Mouse (Mus musculus) liver, postnatal 0 days (tissue): ENCODE results near the gene Ubtf. TPM values are rescaled to one million over a fixed set of nuclear protein-coding genes. Genes with fewer than 3 reads are reported as not detected.
A peak's percentile ranks its signal among the peaks of the same experiment; 100 is the strongest.

Experiments used
- ATAC-seq: fragments of 200-750 bp; cut with Nextera tagmentation; 2 replicates; pipeline ENCODE4 v1.8.0; 2017; ENCODE audit warnings: mild to moderate bottlenecking, moderate library complexity
- DNase-seq: peaks from one replicate; pipeline ENCODE4 v3.0.0-alpha.2; 2016
- H3K27ac ChIP-seq: fragments of 300-500 bp; sonication (generic); 2 replicates; pipeline ENCODE4 v1.5.1; 2014; ENCODE audit warnings: antibody characterized with exemption, moderate library complexity, mild to moderate bottlenecking, low read depth
- H3K27me3 ChIP-seq: fragments of 300-500 bp; sonication (generic); 2 replicates; pipeline ENCODE4 v1.6.1; 2014; ENCODE audit warnings: low read length, control low read depth, mixed read lengths; ENCODE audit not compliant: insufficient read depth
- H3K36me3 ChIP-seq: fragments of 300-500 bp; sonication (generic); replicated peaks from 2 replicates; pipeline ENCODE4 v1.6.1; 2014; ENCODE audit warnings: mild to moderate bottlenecking, control low read depth, low read length, moderate library complexity, mixed read lengths; ENCODE audit not compliant: insufficient read depth
- H3K4me1 ChIP-seq: fragments of 300-500 bp; sonication (generic); 2 replicates; pipeline ENCODE4 v1.6.1; 2014; ENCODE audit warnings: antibody characterized with exemption, mild to moderate bottlenecking, control low read depth; ENCODE audit not compliant: insufficient read depth
- H3K4me2 ChIP-seq: fragments of 300-500 bp; sonication (generic); 2 replicates; pipeline ENCODE4 v1.6.1; 2014; ENCODE audit warnings: low read depth, mild to moderate bottlenecking, low read length, moderate library complexity, mixed read lengths
- H3K4me3 ChIP-seq: fragments of 300-500 bp; sonication (generic); 2 replicates; pipeline ENCODE4 v1.5.1; 2014; ENCODE audit warnings: low read depth, low read length
- H3K9ac ChIP-seq: fragments of 300-500 bp; sonication (generic); replicated peaks from 2 replicates; pipeline ENCODE4 v1.6.1; 2014; ENCODE audit warnings: mild to moderate bottlenecking, moderate library complexity
- H3K9me3 ChIP-seq: fragments of 300-500 bp; sonication (generic); 2 replicates; pipeline ENCODE4 v1.6.1; 2016; ENCODE audit warnings: mild to moderate bottlenecking, control low read depth, low read length, mixed read lengths
- CTCF ChIP-seq: sonication (generic); IDR thresholded peaks from 2 replicates; pipeline ENCODE4 v1.5.1; 2016; ENCODE audit warnings: antibody characterized with exemption, low read depth
- EP300 ChIP-seq: IDR thresholded peaks from 2 replicates; pipeline ENCODE4 v1.6.1; 2016; ENCODE audit warnings: antibody characterized with exemption, low read depth, mild to moderate bottlenecking
- WGBS: fragments of 180-500 bp; shearing (Covaris S2); extraction: QIAGEN DNeasy Blood & Tissue Kit; methylation state at CpG from one replicate; pipeline ENCODE4 v1.1.7; 2014; ENCODE audit not compliant: insufficient replicate concordance; 5-methylcytosine and 5-hydroxymethylcytosine counted together
- polyA plus RNA-seq: library from polyadenylated mRNA; unstranded; fragments of >200 nt; fragmentation: Nextera tagmentation; extraction: Ambion mirVana; gene quantifications from 2 replicates; pipeline ENCODE4 v1.2.1, GENCODE M21; 2015

The Ubtf gene
- polyA plus RNA-seq, 1 experiment from 2014 or later: 32.5 TPM

GRCm38 (mm10) chr11:102327839-102328238 is 8.3 kb upstream of the Ubtf start:
- H3K4me3 ChIP-seq: no peak overlapping the region
- no peaks in the 10 kb centered on the region for H3K4me1 ChIP-seq
- H3K4me2 ChIP-seq: no peak overlapping the region
- WGBS: 80% methylated on average over 7 of the region's 7 CpGs
- H3K9me3 ChIP-seq: no peaks in the 10 kb centered on the region
- H3K9ac ChIP-seq: no peak overlapping the region
- no peaks in the 10 kb centered on the region; the same call in 1 of the 2 replicates for H3K27me3 ChIP-seq
- TF ChIP-seq CTCF: no peak
- TF ChIP-seq EP300: no peak
- DNase-seq (no peak), ATAC-seq (no peak)
- no peak overlapping the region for H3K27ac ChIP-seq
- no peaks in the 10 kb centered on the region for H3K36me3 ChIP-seq

GRCm38 (mm10) chr11:102327250-102327649 is 7.7 kb upstream of the Ubtf start:
- 62% methylated on average over 5 of the region's 5 CpGs for WGBS
- no peak for ATAC-seq

GRCm38 (mm10) chr11:102323516-102323915 is 4.0 kb upstream of the Ubtf start:
- no peak overlapping the region for H3K9ac ChIP-seq
- 70% methylated on average over 1 of the region's 1 CpGs for WGBS
- no peak overlapping the region for H3K27ac ChIP-seq
- H3K36me3 ChIP-seq: no peaks in the 10 kb centered on the region
- no peaks in the 10 kb centered on the region; the same call in 1 of the 2 replicates for H3K27me3 ChIP-seq
- no peak for DNase-seq
- TF ChIP-seq CTCF (no peak), EP300 (no peak)
- no peaks in the 10 kb centered on the region for H3K9me3 ChIP-seq
- H3K4me1 ChIP-seq: peaks cover 8% of the 10 kb centered on the region
- no peak overlapping the region for H3K4me2 ChIP-seq
- no peak overlapping the region for H3K4me3 ChIP-seq
- ATAC-seq: no peak

More at GRCm38 (mm10) chr11:102327250-102327649, 7.7 kb upstream of the Ubtf start:
- TF ChIP-seq CTCF (no peak), EP300 (no peak)
- Histone ChIP-seq H3K9ac (no peak overlapping the region), H3K4me1 (no peaks in the 10 kb centered on the region), H3K27ac (no peak overlapping the region), H3K27me3 (no peaks in the 10 kb centered on the region; the same call in 1 of the 2 replicates), H3K4me3 (no peak overlapping the region), H3K36me3 (no peaks in the 10 kb centered on the region), H3K4me2 (no peak overlapping the region), H3K9me3 (no peaks in the 10 kb centered on the region)
- no peak for DNase-seq

- peaks cover 8% of the 10 kb centered on the region for H3K4me1 ChIP-seq
- no peak overlapping the region for H3K27ac ChIP-seq
- 79% methylated on average over 6 of the region's 6 CpGs for WGBS
- no peaks in the 10 kb centered on the region; the same call in 1 of the 2 replicates for H3K27me3 ChIP-seq
- no peak overlapping the region for H3K9ac ChIP-seq
- H3K9me3 ChIP-seq: no peaks in the 10 kb centered on the region
- TF ChIP-seq EP300: no peak
- no peak for TF ChIP-seq CTCF
- H3K36me3 ChIP-seq: no peaks in the 10 kb centered on the region
- no peak for DNase-seq
- H3K4me2 ChIP-seq: no peak overlapping the region
- H3K4me3 ChIP-seq: no peak overlapping the region
- ATAC-seq: no peak
These were observed 2.4 kb upstream of the Ubtf start for GRCm38 (mm10) chr11:102321931-102322330.

GRCm38 (mm10) chr11:102320686-102321005 is 1.1 kb upstream of the Ubtf start:
- peak overlapping the region; percentile 99 for H3K27ac ChIP-seq
- peak overlapping the region; percentile 88 for H3K4me3 ChIP-seq
- DNase-seq (peak; percentile 45), ATAC-seq (no peak)
- H3K4me1 ChIP-seq: peaks cover 16% of the 10 kb centered on the region
- no peaks in the 10 kb centered on the region for H3K27me3 ChIP-seq
- no peaks in the 10 kb centered on the region for H3K9me3 ChIP-seq
- WGBS: 32% methylated on average over 10 of the region's 10 CpGs
- H3K4me2 ChIP-seq: peak overlapping the region; percentile 95
- H3K9ac ChIP-seq: peak overlapping the region; percentile 100
- H3K36me3 ChIP-seq: 0 out of 2 replicates have a peak, but pooled peaks cover 2% of the 10 kb centered on the region
- TF ChIP-seq EP300 (no peak), CTCF (no peak)

GRCm38 (mm10) chr11:102319941-102320685 is 571 bp upstream of the Ubtf start:
- H3K27me3 ChIP-seq: no peaks in the 10 kb centered on the region
- DNase-seq (peak; percentile 80), ATAC-seq (no peak)
- H3K9me3 ChIP-seq: no peaks in the 10 kb centered on the region
- H3K27ac ChIP-seq: peak overlapping the region; percentile 99
- under 1% methylated on average over 38 of the region's 38 CpGs for WGBS
- no peak for TF ChIP-seq CTCF
- no peak for TF ChIP-seq EP300
- H3K36me3 ChIP-seq: peaks cover 7% of the 10 kb centered on the region
- peaks cover 22% of the 10 kb centered on the region for H3K4me1 ChIP-seq
- peak overlapping the region; percentile 100 for H3K9ac ChIP-seq
- H3K4me3 ChIP-seq: peak overlapping the region; percentile 88
- peak overlapping the region; percentile 95 for H3K4me2 ChIP-seq
